Mouse (Mus musculus): ENCODE measurements around the gene Tmem14a. TPM values are rescaled to one million over a fixed set of nuclear protein-coding genes. Genes with fewer than 3 reads are reported as not detected.
"Not testable (repeated sequence)": the region's sequence is repeated elsewhere in the genome, so short reads cannot be mapped to it uniquely, and the experiment has no call there.

Gene Tmem14a
- polyA plus RNA-seq, 1 experiment from 2014 or later: 20.9 TPM

DNA sequence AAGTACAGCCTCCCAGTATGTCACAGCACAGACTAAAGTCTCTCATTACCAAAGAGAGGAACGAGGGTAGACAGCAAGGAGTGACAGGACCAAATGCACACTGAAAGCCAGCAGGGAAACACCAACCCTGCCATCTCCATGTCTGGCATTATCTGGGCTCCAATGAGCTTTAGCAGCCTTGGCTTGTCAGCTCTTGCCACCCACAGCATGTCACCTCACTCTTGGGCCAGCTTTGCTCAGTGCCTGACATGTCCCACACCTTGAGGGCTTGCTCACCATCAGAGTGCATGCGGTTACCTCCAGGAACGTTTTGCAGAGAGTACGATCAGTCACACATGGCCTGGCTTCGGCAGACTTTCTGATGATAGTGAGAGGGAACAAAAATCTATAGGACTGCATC is 57.0 kb downstream of the Tmem14a start:
- not testable (repeated sequence) for H3K4me3 ChIP-seq (replicated peaks; ENCODE audit: low read length); H3K27ac ChIP-seq (ENCODE audit: low read length); H3K9ac ChIP-seq (replicated peaks; ENCODE audit: low read depth, low read length); H3K36me3 ChIP-seq (ENCODE audit: control insufficient read depth, insufficient read depth); ATAC-seq; H3K4me1 ChIP-seq (replicated peaks; ENCODE audit: control insufficient read depth, insufficient read depth, low read length); H3K27me3 ChIP-seq (replicated peaks; ENCODE audit: control insufficient read depth, insufficient read depth, low read length); H3K4me2 ChIP-seq (ENCODE audit: low read length); H3K9me3 ChIP-seq (ENCODE audit: control insufficient read depth, low read length)
- WGBS: 85% methylated on average over 5 of the region's 5 CpGs

DNA sequence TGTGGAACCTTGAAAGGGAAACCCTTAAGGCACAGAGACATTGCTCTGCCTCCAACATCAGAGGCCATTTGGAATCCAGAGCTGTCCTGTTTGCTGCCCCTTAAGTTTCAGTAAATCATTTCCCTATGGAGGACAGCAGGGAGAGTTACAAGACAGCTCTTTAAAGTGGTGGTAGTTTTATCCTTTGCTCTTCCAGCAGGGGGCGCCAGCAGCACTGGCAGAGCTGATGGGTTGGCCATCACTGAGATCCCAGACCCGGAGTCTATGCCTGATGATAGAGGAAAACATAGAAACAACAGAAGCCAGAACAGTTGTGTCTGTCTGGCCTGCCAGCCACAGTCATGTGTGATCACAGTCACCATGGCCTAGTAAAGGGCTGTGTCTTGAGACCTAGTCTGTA is 57.8 kb downstream of the Tmem14a start:
- not testable (repeated sequence) for ATAC-seq; H3K4me1 ChIP-seq (replicated peaks; ENCODE audit: control insufficient read depth, insufficient read depth, low read length); H3K27ac ChIP-seq (ENCODE audit: low read length); H3K4me3 ChIP-seq (replicated peaks; ENCODE audit: low read length); H3K36me3 ChIP-seq (ENCODE audit: control insufficient read depth, insufficient read depth); H3K9ac ChIP-seq (replicated peaks; ENCODE audit: low read depth, low read length); H3K27me3 ChIP-seq (replicated peaks; ENCODE audit: control insufficient read depth, insufficient read depth, low read length); H3K9me3 ChIP-seq (ENCODE audit: control insufficient read depth, low read length); H3K4me2 ChIP-seq (ENCODE audit: low read length)
- WGBS: 53% methylated on average over 1 of the region's 2 CpGs

Other genes with a start within 250 kb of the Tmem14a start
- 2.0 and 2.3 TPM in 2 replicates for gene Tram2, start 139.3 kb upstream of the Tmem14a start, polyA plus RNA-seq (2015; fragmentation: Nextera tagmentation; extraction: Ambion mirVana)
- 0.27 and 0.33 TPM in 2 replicates for gene Gsta3, start 22.0 kb downstream of the Tmem14a start, polyA plus RNA-seq (2015; fragmentation: Nextera tagmentation; extraction: Ambion mirVana)
- not detected in 2 replicates for gene Khdc1a, start 131.1 kb downstream of the Tmem14a start, polyA plus RNA-seq (2015; fragmentation: Nextera tagmentation; extraction: Ambion mirVana)
- gene Khdc1c, start 149.8 kb downstream of the Tmem14a start, polyA plus RNA-seq (2015; fragmentation: Nextera tagmentation; extraction: Ambion mirVana): not detected in 2 replicates
- 0.10 TPM in 1 of 2 replicates, not detected in the other for gene Khdc1b, start 165.0 kb downstream of the Tmem14a start, polyA plus RNA-seq (2015; fragmentation: Nextera tagmentation; extraction: Ambion mirVana)